Mouse (Mus musculus) CD4-positive, CD25-positive, alpha-beta regulatory T cell, adult 2 months (primary cell): ENCODE data around the gene Arl15.

Source experiments
- DNase-seq: peaks from one replicate; pipeline ENCODE4 v3.0.0-alpha.2; 2012; ENCODE audit warnings: low read depth, low spot score

Arl15 gene

GRCm38 (mm10) chr13:113843901-113844300 is 49.6 kb downstream of the Arl15 start:
- DNase-seq: no peak

GRCm38 (mm10) chr13:113844717-113845116 is 50.4 kb downstream of the Arl15 start:
- no peak for DNase-seq

GRCm38 (mm10) chr13:113845229-113845628 is 50.9 kb downstream of the Arl15 start:
- DNase-seq: no peak

- no peak for DNase-seq
Measured at GRCm38 (mm10) chr13:113846413-113846812, 52.1 kb downstream of the Arl15 start.

- DNase-seq: no peak
Measured at GRCm38 (mm10) chr13:113850431-113851034, 56.2 kb downstream of the Arl15 start.

GRCm38 (mm10) chr13:113851602-113852375 is 57.5 kb downstream of the Arl15 start:
- DNase-seq: no peak

GRCm38 (mm10) chr13:113852376-113852666 is 58.0 kb downstream of the Arl15 start:
- DNase-seq: no peak

GRCm38 (mm10) chr13:113854146-113854545 is 59.8 kb downstream of the Arl15 start:
- DNase-seq: no peak

- DNase-seq: no peak
Measured at GRCm38 (mm10) chr13:113854551-113855312, 60.4 kb downstream of the Arl15 start.

GRCm38 (mm10) chr13:113856946-113857345 is 62.6 kb downstream of the Arl15 start:
- no peak for DNase-seq

GRCm38 (mm10) chr13:113858667-113859391 is 64.5 kb downstream of the Arl15 start:
- DNase-seq: no peak

- DNase-seq: no peak
Measured at GRCm38 (mm10) chr13:113859392-113859776, 65.1 kb downstream of the Arl15 start.

GRCm38 (mm10) chr13:113860816-113861215 is 66.5 kb downstream of the Arl15 start:
- DNase-seq: no peak

GRCm38 (mm10) chr13:113861231-113861630 is 66.9 kb downstream of the Arl15 start:
- DNase-seq: no peak

- DNase-seq: no peak
Measured at GRCm38 (mm10) chr13:113862951-113863350, 68.6 kb downstream of the Arl15 start.

- no peak for DNase-seq
Measured at GRCm38 (mm10) chr13:113863688-113864087, 69.4 kb downstream of the Arl15 start.

- no peak for DNase-seq
Measured at GRCm38 (mm10) chr13:113864278-113864677, 70.0 kb downstream of the Arl15 start.

- peak; percentile 74 for DNase-seq
Measured at GRCm38 (mm10) chr13:113864893-113865292, 70.6 kb downstream of the Arl15 start.

- no peak for DNase-seq
Measured at GRCm38 (mm10) chr13:113865378-113865777, 71.1 kb downstream of the Arl15 start.

GRCm38 (mm10) chr13:113865806-113866205 is 71.5 kb downstream of the Arl15 start:
- peak; percentile 78 for DNase-seq

GRCm38 (mm10) chr13:113867736-113868135 is 73.4 kb downstream of the Arl15 start:
- peak; percentile 60 for DNase-seq
